Mouse (Mus musculus) G1E (cell line): ENCODE measurements around the gene Rps15a.

ENCODE experiments used
- CTCF ChIP-seq: IDR thresholded peaks from 2 replicates; pipeline ENCODE4 v1.5.1; 2012; ENCODE audit warnings: low read depth, low read length, inconsistent platforms, mixed read lengths
- GATA1 ChIP-seq: IDR thresholded peaks from 2 replicates; pipeline ENCODE4 v1.6.1; 2012; ENCODE audit warnings: borderline replicate concordance, low read length, inconsistent platforms, mixed read lengths
- GATA2 ChIP-seq: IDR thresholded peaks from 2 replicates; pipeline ENCODE4 v1.6.1; 2012; ENCODE audit warnings: low read depth, low read length, inconsistent platforms, borderline replicate concordance

GRCm38 (mm10) chr7:118125736-118126135, 9.7 kb upstream of the Rps15a start:
- TF ChIP-seq CTCF (no peak), GATA1 (no peak), GATA2 (no peak)
